Mouse (Mus musculus) forebrain, postnatal 0 days (tissue): Measurements from ENCODE around the gene Mrpl1. TPM values are rescaled to one million over a fixed set of nuclear protein-coding genes. Genes with fewer than 3 reads are reported as not detected.

Experiments
- ATAC-seq: fragments of 200-750 bp; cut with Nextera tagmentation; 2 replicates; pipeline ENCODE4 v1.8.0; 2017; ENCODE audit warnings: mild to moderate bottlenecking, moderate library complexity
- DNase-seq: peaks from one replicate; pipeline ENCODE4 v3.0.0-alpha.2; 2015
- H3K27ac ChIP-seq: fragments of 300-500 bp; sonication (generic); 2 replicates; pipeline ENCODE4 v1.5.1; 2014; ENCODE audit warnings: low read depth, mild to moderate bottlenecking, antibody characterized with exemption, low read length, moderate library complexity, mixed read lengths
- H3K27me3 ChIP-seq: fragments of 300-500 bp; sonication (generic); 2 replicates; pipeline ENCODE4 v1.6.1; 2014; ENCODE audit warnings: mild to moderate bottlenecking, low read length, mixed read lengths; ENCODE audit not compliant: insufficient read depth
- H3K36me3 ChIP-seq: fragments of 300-500 bp; sonication (generic); 2 replicates; pipeline ENCODE4 v1.6.1; 2014; ENCODE audit warnings: mild to moderate bottlenecking, moderate library complexity; ENCODE audit not compliant: insufficient read depth
- H3K4me1 ChIP-seq: fragments of 300-500 bp; sonication (generic); 2 replicates; pipeline ENCODE4 v1.6.1; 2014; ENCODE audit warnings: antibody characterized with exemption; ENCODE audit not compliant: insufficient read depth
- H3K4me2 ChIP-seq: fragments of 300-500 bp; sonication (generic); 2 replicates; pipeline ENCODE4 v1.6.1; 2014; ENCODE audit warnings: low read depth, mild to moderate bottlenecking, moderate library complexity
- H3K4me3 ChIP-seq: fragments of 300-500 bp; sonication (generic); 2 replicates; pipeline ENCODE4 v1.5.1; 2014; ENCODE audit warnings: low read depth, low read length, mixed read lengths
- H3K9ac ChIP-seq: fragments of 300-500 bp; sonication (generic); 2 replicates; pipeline ENCODE4 v1.6.1; 2014; ENCODE audit warnings: mild to moderate bottlenecking
- H3K9me3 ChIP-seq: fragments of 300-500 bp; sonication (generic); 2 replicates; pipeline ENCODE4 v1.6.1; 2016; ENCODE audit warnings: low read length
- CTCF ChIP-seq: sonication (generic); IDR thresholded peaks from 2 replicates; pipeline ENCODE4 v1.5.1; 2016; ENCODE audit warnings: antibody characterized with exemption, control low read depth, low read depth
- WGBS: fragments of 180-500 bp; shearing (Covaris S2); extraction: QIAGEN DNeasy Blood & Tissue Kit; methylation state at CpG from one replicate; pipeline ENCODE4 v1.1.7; 2014; 5-methylcytosine and 5-hydroxymethylcytosine counted together
- polyA plus RNA-seq: library from polyadenylated mRNA; unstranded; fragments of >200 nt; fragmentation: Nextera tagmentation; extraction: Ambion mirVana; gene quantifications from 2 replicates; pipeline ENCODE4 v1.2.1, GENCODE M21; 2015
- total RNA-seq: library from RNA; depleted of rRNA; stranded (reverse); fragments of >200 nt; gene quantifications from 2 replicates; pipeline ENCODE4 v1.2.3, GENCODE M21; 2014; rRNA removed

Gene Mrpl1
- total RNA-seq (14.8 and 21.8 TPM in 2 replicates), polyA plus RNA-seq (10.9 and 11.8 TPM in 2 replicates)

GRCm38 (mm10) chr5:96209459-96209858 lies at the start of gene Mrpl1:
Gene Mrpl1, plus strand, starts transcription at chr5:96209493.
- Histone ChIP-seq H3K36me3 (peaks cover 7% of the 10 kb centered on the region; the same call in 1 of the 2 replicates), H3K4me2 (peak within 1 kb of the TSS; percentile 58), H3K9ac (peak within 1 kb of the TSS; percentile 68), H3K9me3 (no peaks in the 10 kb centered on the region), H3K4me1 (peaks cover 7% of the 10 kb centered on the region), H3K27me3 (no peaks in the 10 kb centered on the region), H3K27ac (peak within 1 kb of the TSS; percentile 54), H3K4me3 (peak within 1 kb of the TSS; percentile 74)
- peak; percentile 60 for DNase-seq
- ATAC-seq, result peak; percentile 71
- no peak for TF ChIP-seq CTCF
- under 1% methylated on average over 17 of the region's 17 CpGs for WGBS

GRCm38 (mm10) chr5:96160467-96161262 lies 48.6 kb upstream of the Mrpl1 start:
- WGBS, result under 1% methylated on average over 49 of the region's 50 CpGs
- ATAC-seq, result 0 out of 2 replicates have a peak, but pooled peaks have one; percentile 1

GRCm38 (mm10) chr5:96161263-96161577 lies 48.1 kb upstream of the Mrpl1 start:
- DNase-seq, result no peak
- Histone ChIP-seq H3K27me3 (no peaks in the 10 kb centered on the region), H3K36me3 (no peaks in the 10 kb centered on the region), H3K27ac (peak overlapping the region; percentile 99), H3K9me3 (no peaks in the 10 kb centered on the region), H3K9ac (peak overlapping the region; percentile 97), H3K4me1 (peaks cover 4% of the 10 kb centered on the region), H3K4me3 (peak overlapping the region; percentile 93), H3K4me2 (peak overlapping the region; percentile 72)
- ATAC-seq, result peak; percentile 42
- TF ChIP-seq CTCF, result no peak
- WGBS, result under 1% methylated on average over 35 of the region's 45 CpGs

More at GRCm38 (mm10) chr5:96160467-96161262, 48.6 kb upstream of the Mrpl1 start:
- Histone ChIP-seq H3K36me3 (no peaks in the 10 kb centered on the region), H3K4me3 (peak overlapping the region; percentile 93), H3K4me1 (peaks cover 4% of the 10 kb centered on the region), H3K9me3 (no peaks in the 10 kb centered on the region), H3K9ac (peak overlapping the region; percentile 97), H3K27ac (peak overlapping the region; percentile 99), H3K4me2 (peak overlapping the region; percentile 72), H3K27me3 (no peaks in the 10 kb centered on the region)
- peak; percentile 32; the same call in 1 of the 2 replicates for TF ChIP-seq CTCF
- peak; percentile 49 for DNase-seq

- DNase-seq, result peak; percentile 68
- ATAC-seq, result peak; percentile 66
These were observed 47.5 kb upstream of the Mrpl1 start for GRCm38 (mm10) chr5:96161578-96162398.

GRCm38 (mm10) chr5:96162399-96163331 lies 46.6 kb upstream of the Mrpl1 start:
- no peak for TF ChIP-seq CTCF
- DNase-seq (peak; percentile 94), ATAC-seq (peak; percentile 86)
- peaks cover 4% of the 10 kb centered on the region for H3K4me1 ChIP-seq
- peak overlapping the region; percentile 72 for H3K4me2 ChIP-seq
- peak overlapping the region; percentile 99 for H3K27ac ChIP-seq
- peak overlapping the region; percentile 93 for H3K4me3 ChIP-seq
- no peaks in the 10 kb centered on the region for H3K9me3 ChIP-seq
- WGBS, result under 1% methylated on average over 56 of the region's 56 CpGs
- H3K27me3 ChIP-seq, result no peaks in the 10 kb centered on the region
- peak overlapping the region; percentile 97 for H3K9ac ChIP-seq
- H3K36me3 ChIP-seq, result no peaks in the 10 kb centered on the region

More at GRCm38 (mm10) chr5:96161578-96162398, 47.5 kb upstream of the Mrpl1 start:
- H3K9ac ChIP-seq, result peak overlapping the region; percentile 97
- no peak for TF ChIP-seq CTCF
- no peaks in the 10 kb centered on the region for H3K36me3 ChIP-seq
- no peaks in the 10 kb centered on the region for H3K27me3 ChIP-seq
- H3K27ac ChIP-seq, result peak overlapping the region; percentile 99
- H3K4me1 ChIP-seq, result peaks cover 4% of the 10 kb centered on the region
- 3% methylated on average over 97 of the region's 114 CpGs for WGBS
- H3K4me3 ChIP-seq, result peak overlapping the region; percentile 93
- no peaks in the 10 kb centered on the region for H3K9me3 ChIP-seq
- H3K4me2 ChIP-seq, result peak overlapping the region; percentile 72

- Histone ChIP-seq H3K4me1 (peaks cover 4% of the 10 kb centered on the region), H3K36me3 (no peaks in the 10 kb centered on the region), H3K4me2 (peak overlapping the region; percentile 72), H3K27ac (peak overlapping the region; percentile 99), H3K9ac (peak overlapping the region; percentile 97), H3K9me3 (no peaks in the 10 kb centered on the region), H3K27me3 (no peaks in the 10 kb centered on the region), H3K4me3 (peak overlapping the region; percentile 93)
- 0% methylated on average over 1 of the region's 1 CpGs for WGBS
- no peak for TF ChIP-seq CTCF
- DNase-seq (no peak), ATAC-seq (no peak)
These were observed 45.8 kb upstream of the Mrpl1 start for GRCm38 (mm10) chr5:96163396-96164020.
